Mouse (Mus musculus): ENCODE measurements at regions not wholly inside any gene's neighbourhood (a gene's known extent, or its start where the extent isn't known, plus 50 kb on each side); places are given as distances from the start of the nearest gene placed in this dataset.

DNA sequence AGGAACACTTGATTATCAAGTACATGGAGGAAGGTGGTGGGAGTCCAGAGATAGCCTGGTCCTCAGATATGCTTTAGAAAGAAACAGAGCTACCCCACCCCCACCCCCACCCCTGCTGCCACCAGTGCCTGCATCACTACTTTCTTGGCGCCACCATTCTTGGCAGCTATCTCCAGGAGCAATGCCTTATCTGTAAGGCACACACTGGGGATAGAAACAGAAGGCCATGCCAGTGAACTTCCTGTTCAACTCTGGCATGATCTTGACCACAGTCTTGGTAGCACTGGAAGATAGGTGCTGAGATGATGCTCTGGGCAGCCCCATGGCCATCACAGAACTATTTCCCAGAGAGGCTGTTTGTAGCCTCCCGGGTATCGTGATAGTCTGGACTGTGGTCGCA is 55.3 kb upstream of the Tmem178 start:
- TF ChIP-seq CTCF (IDR thresholded peaks at IDR 0.05; ENCODE audit: extremely low read depth, insufficient read depth, insufficient read length, insufficient replicate concordance), result no peak
- TF ChIP-seq POLR2A (IDR thresholded peaks at IDR 0.05; ENCODE audit: low read depth, low read length), result no peak
